Mouse (Mus musculus) neutrophil, adult 5-6 weeks (primary cell): ENCODE results near the gene Gm47969. TPM values are rescaled to one million over a fixed set of nuclear protein-coding genes. Genes with fewer than 3 reads are reported as not detected.

Source experiments
- ATAC-seq: fragments of 151-379, 151-347 bp; 2 replicates; pipeline ENCODE4 v1.8.0; 2017; ENCODE audit warnings: mild to moderate bottlenecking, moderate TSS enrichment; ENCODE audit not compliant: insufficient number of reproducible peaks, poor library complexity, low FRiP score, severe bottlenecking; ENCODE audit errors: extremely low read depth
- total RNA-seq: library from RNA; stranded (forward); fragments of 200-1000 nt; gene quantifications from 2 replicates; pipeline ENCODE4 v1.2.3, GENCODE M21; 2017

The Gm47969 gene
- total RNA-seq, 1 experiment from 2014 or later: not detected

- no peak for ATAC-seq
Observed at GRCm38 (mm10) chr1:83066577-83066976, 21.8 kb downstream of the Gm47969 start.

DNA sequence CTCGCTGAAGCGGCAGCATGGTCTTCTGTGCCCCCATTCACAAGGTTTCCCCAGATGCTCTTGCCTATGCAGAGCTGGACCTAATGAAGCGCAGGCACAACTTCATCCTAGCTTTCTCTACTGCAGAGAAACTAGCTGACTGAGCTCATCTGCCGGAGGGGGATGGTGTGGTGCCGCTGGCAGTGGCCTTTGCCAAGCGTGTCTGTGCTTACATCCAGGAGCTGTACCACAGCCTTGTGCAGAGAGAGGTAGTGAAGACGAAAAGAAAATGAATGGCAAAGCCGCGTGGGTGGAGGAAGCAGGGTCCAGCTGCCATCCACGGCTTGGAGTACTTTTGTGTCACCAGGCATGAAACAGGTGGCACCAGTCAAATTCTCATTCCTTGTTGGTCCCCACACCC, 22.5 kb downstream of the Gm47969 start:
- ATAC-seq: no peak

- no peak for ATAC-seq
Observed at GRCm38 (mm10) chr1:83075526-83076189, 30.9 kb downstream of the Gm47969 start.

DNA sequence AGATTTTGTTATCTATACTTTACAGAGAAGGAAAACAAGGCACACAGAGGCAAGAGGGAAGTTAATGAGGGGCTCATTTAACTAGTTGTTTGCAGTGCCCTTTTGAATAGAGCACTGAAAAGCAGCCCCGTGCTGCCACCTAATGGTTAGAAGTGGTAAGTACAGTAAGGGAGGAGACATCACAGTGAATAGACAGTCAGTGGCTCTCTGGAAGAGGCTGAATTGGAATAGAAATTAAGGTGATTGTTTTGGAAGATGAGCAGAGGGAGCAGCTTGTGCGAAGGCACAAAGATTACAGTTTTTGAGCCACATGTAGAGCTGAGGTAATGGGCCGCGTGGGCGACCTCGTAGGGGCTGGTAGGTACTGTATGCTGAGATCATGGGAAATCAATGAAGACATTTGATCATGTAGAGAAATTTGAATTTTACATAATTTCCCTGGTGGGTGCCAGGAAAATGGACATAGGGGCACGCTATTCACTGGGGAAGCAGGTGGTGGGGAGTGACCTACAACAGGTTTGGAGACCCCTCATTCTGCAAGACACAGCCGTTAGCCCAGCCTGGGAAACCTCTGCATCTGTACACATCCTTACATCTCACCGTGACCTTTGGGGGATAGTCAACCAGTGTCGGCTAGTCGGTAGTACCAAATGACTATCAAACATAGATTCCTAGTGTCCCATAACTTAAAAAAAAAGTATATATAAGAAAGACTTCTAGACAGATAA, 31.6 kb downstream of the Gm47969 start:
- peak; percentile 39; the same call in 1 of the 2 replicates for ATAC-seq

GRCm38 (mm10) chr1:83077016-83077415, 32.3 kb downstream of the Gm47969 start:
- no peak for ATAC-seq

- ATAC-seq: no peak
Observed at GRCm38 (mm10) chr1:83084790-83085189, 40.1 kb downstream of the Gm47969 start.

DNA sequence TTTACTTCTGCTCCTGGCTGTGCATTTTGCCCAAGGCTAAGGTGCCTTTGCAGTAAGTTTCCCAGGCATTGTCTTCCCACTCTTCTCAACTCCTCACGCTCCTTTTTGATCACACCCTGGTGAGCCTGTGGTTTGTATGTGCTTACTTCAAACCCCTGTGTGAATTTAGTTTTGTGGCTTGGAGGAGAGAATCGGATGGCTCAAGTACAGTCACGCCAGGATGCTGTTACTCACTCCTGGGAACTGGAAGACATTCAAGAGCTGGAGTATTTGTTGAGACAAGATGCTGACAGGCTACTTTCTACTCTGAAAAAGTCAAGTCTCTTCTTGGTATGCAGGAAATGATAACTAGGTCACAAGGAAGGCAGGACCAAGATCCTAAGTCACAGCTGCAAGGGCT, 46.5 kb downstream of the Gm47969 start:
- no peak for ATAC-seq

Other genes with a start within 250 kb of the Gm47969 start
- 55.2 and 59.5 TPM in 2 replicates for gene Agfg1, start 205.4 kb upstream of the Gm47969 start, total RNA-seq
- gene A030005L19Rik, start 131.6 kb upstream of the Gm47969 start, total RNA-seq: not detected in 2 replicates
- not detected in 2 replicates for gene A030014E15Rik, start 120.0 kb upstream of the Gm47969 start, total RNA-seq
- gene Gm6217, start 113.5 kb upstream of the Gm47969 start, total RNA-seq: not detected in 2 replicates
- not detected in 2 replicates for gene A030003K21Rik, start 101.5 kb upstream of the Gm47969 start, total RNA-seq
- gene Gm7544, start 88.9 kb upstream of the Gm47969 start, total RNA-seq: not detected in 2 replicates
- gene Gm47955, start 84.6 kb upstream of the Gm47969 start, total RNA-seq: not detected in 2 replicates
- not detected in 2 replicates for gene Gm47959, start 44.4 kb upstream of the Gm47969 start, total RNA-seq
- gene Slc19a3, start 6.5 kb upstream of the Gm47969 start, total RNA-seq: not detected in 2 replicates
- gene Krtap28-10, start 2.5 kb upstream of the Gm47969 start, total RNA-seq: not detected in 2 replicates
- not detected in 2 replicates for gene A030005K14Rik, start 14.4 kb downstream of the Gm47969 start, total RNA-seq
- gene Krtap28-13, start 16.0 kb downstream of the Gm47969 start, total RNA-seq: not detected in 2 replicates
- not detected in 2 replicates for gene Ccl20, start 71.8 kb downstream of the Gm47969 start, total RNA-seq
- gene Daw1, start 114.8 kb downstream of the Gm47969 start, total RNA-seq: not detected in 2 replicates